Mouse (Mus musculus): ENCODE results near the gene Fam50b.

DNA sequence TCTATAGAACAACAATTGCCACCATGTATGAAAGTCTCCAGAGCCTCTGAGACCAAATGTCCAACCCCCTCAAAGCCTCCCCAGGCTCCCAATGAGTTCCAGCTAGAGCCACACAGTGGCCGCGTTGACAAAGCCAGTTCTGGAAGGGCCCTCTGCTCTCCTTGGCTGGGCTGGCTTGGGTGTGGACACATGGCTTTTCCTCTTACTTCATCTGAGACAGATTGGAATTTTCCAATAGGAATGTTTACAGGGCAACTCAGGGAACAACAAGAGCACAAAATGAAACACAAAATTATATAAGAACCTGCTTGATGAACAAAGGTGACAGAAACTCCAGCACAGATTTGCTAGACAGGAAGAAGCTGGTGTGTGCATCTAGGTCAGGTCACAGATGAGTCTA is 59.8 kb downstream of the Fam50b start:
- no peak for TF ChIP-seq POLR2A (IDR thresholded peaks at IDR 0.05; ENCODE audit: low read depth, low read length)
- TF ChIP-seq CTCF (IDR thresholded peaks at IDR 0.05; ENCODE audit: extremely low read depth, insufficient read length, insufficient replicate concordance, low read depth, low read length): no peak
